Mouse (Mus musculus) forebrain, embryonic 14.5 days (tissue): ENCODE measurements around the gene Gpha2. TPM values are rescaled to one million over a fixed set of nuclear protein-coding genes. Genes with fewer than 3 reads are reported as not detected.

ENCODE experiments used
- ATAC-seq: fragments of 200-750 bp; cut with Nextera tagmentation; 2 replicates; pipeline ENCODE4 v1.8.0; 2017; ENCODE audit warnings: mild to moderate bottlenecking, moderate library complexity
- DNase-seq: peaks from one replicate; pipeline ENCODE4 v3.0.0-alpha.2; 2015; ENCODE audit warnings: low spot score
- H3K27ac ChIP-seq: fragments of 300-500 bp; sonication (generic); 2 replicates; pipeline ENCODE4 v1.5.1; 2014; ENCODE audit warnings: low read depth, mild to moderate bottlenecking, control low read depth, low read length, moderate library complexity
- H3K27me3 ChIP-seq: fragments of 300-500 bp; sonication (generic); replicated peaks from 2 replicates; pipeline ENCODE4 v1.6.1; 2014; ENCODE audit warnings: low read length, control low read depth, mixed read lengths; ENCODE audit not compliant: control insufficient read depth, insufficient read depth
- H3K36me3 ChIP-seq: fragments of 300-500 bp; sonication (generic); 2 replicates; pipeline ENCODE4 v1.6.1; 2014; ENCODE audit warnings: low read length, control low read depth; ENCODE audit not compliant: control insufficient read depth, insufficient read depth
- H3K4me1 ChIP-seq: fragments of 300-500 bp; sonication (generic); 2 replicates; pipeline ENCODE4 v1.6.1; 2014; ENCODE audit warnings: antibody characterized with exemption, low read length, control low read depth; ENCODE audit not compliant: control insufficient read depth, insufficient read depth
- H3K4me2 ChIP-seq: fragments of 300-500 bp; sonication (generic); 2 replicates; pipeline ENCODE4 v1.6.1; 2014; ENCODE audit warnings: mild to moderate bottlenecking, control low read depth, low read length
- H3K4me3 ChIP-seq: fragments of 300-500 bp; sonication (generic); 2 replicates; pipeline ENCODE4 v1.5.1; 2014; ENCODE audit warnings: low read depth, low read length, control low read depth
- H3K9ac ChIP-seq: fragments of 300-500 bp; sonication (generic); 2 replicates; pipeline ENCODE4 v1.6.1; 2014; ENCODE audit warnings: mild to moderate bottlenecking, low read length, control low read depth, moderate library complexity
- H3K9me3 ChIP-seq: fragments of 300-500 bp; sonication (generic); replicated peaks from 2 replicates; pipeline ENCODE4 v1.6.1; 2016; ENCODE audit warnings: low read length, control low read depth, mixed read lengths; ENCODE audit not compliant: control insufficient read depth
- WGBS: fragments of 180-500 bp; shearing (Covaris S2); extraction: QIAGEN DNeasy Blood & Tissue Kit; methylation state at CpG from one replicate; pipeline ENCODE4 v1.1.7; 2014; 5-methylcytosine and 5-hydroxymethylcytosine counted together
- polyA plus RNA-seq: library from polyadenylated mRNA; unstranded; fragments of >200 nt; fragmentation: Nextera tagmentation; extraction: Ambion mirVana; gene quantifications from 2 replicates; pipeline ENCODE4 v1.2.1, GENCODE M21; 2014

Gpha2 gene
- polyA plus RNA-seq, 1 experiment from 2014 or later: not detected

DNA sequence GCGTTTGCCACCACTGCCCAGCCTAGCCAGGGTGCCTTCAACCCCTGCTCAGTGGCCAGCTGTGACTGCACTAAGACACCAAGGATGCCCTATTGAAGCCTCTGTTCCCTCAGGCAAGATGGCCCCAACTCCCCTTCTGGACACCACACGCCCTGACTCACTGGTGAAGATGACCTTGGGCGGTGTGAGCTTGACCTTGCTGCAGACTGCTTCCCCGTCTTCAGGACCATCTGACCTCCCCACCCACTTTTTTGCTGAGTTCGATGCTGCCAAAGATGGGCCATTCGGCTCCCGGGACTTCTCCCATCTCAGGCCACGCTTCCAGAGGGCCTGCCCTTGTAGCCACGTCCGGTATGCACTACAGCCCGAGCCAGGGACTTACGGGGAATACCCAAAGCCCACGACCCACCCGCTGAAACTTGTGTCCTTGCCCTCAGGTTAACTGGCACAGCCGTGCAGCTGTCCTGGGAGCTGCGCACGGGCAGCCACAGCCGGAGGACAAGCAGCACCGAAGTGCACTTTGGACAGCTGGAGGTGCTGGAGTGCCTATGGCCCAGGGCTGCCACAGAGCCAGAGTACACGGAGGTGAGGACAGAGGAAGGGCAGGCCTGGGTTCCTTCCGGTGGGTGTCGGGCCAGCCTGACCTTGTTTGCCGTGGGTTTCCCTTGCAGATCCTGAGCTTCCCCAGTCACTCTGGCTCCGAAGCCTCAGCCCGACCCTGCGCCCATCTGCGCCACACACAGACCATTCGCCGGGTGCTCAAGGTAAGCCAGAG lies 21.5 kb downstream of the Gpha2 start:
- Histone ChIP-seq H3K36me3 (peaks cover 56% of the 10 kb centered on the region), H3K27me3 (no peaks in the 10 kb centered on the region), H3K9me3 (no peaks in the 10 kb centered on the region), H3K4me1 (peaks cover under 1% of the 10 kb centered on the region), H3K27ac (no peak overlapping the region), H3K4me3 (no peak overlapping the region), H3K4me2 (no peak overlapping the region), H3K9ac (no peak overlapping the region)
- ATAC-seq (no peak), DNase-seq (no peak)
- WGBS: 94% methylated on average over 29 of the region's 29 CpGs

GRCm38 (mm10) chr19:6253021-6253420 lies 26.8 kb downstream of the Gpha2 start:
- H3K4me1 ChIP-seq: no peaks in the 10 kb centered on the region
- DNase-seq (no peak), ATAC-seq (no peak)
- no peak overlapping the region for H3K9ac ChIP-seq
- H3K27me3 ChIP-seq: no peaks in the 10 kb centered on the region
- no peak overlapping the region for H3K27ac ChIP-seq
- no peaks in the 10 kb centered on the region for H3K9me3 ChIP-seq
- 91% methylated on average over 4 of the region's 4 CpGs for WGBS
- no peak overlapping the region for H3K4me3 ChIP-seq
- H3K36me3 ChIP-seq: peaks cover 87% of the 10 kb centered on the region
- no peak overlapping the region for H3K4me2 ChIP-seq

GRCm38 (mm10) chr19:6260428-6260827 lies 34.2 kb downstream of the Gpha2 start:
- H3K4me3 ChIP-seq: no peak overlapping the region
- no peaks in the 10 kb centered on the region for H3K27me3 ChIP-seq
- H3K9me3 ChIP-seq: no peaks in the 10 kb centered on the region
- H3K36me3 ChIP-seq: peaks cover 70% of the 10 kb centered on the region
- no peak for ATAC-seq
- no peak overlapping the region for H3K9ac ChIP-seq
- H3K4me2 ChIP-seq: no peak overlapping the region
- 69% methylated on average over 2 of the region's 2 CpGs for WGBS
- no peaks in the 10 kb centered on the region for H3K4me1 ChIP-seq
- no peak overlapping the region for H3K27ac ChIP-seq
- DNase-seq: peak; percentile 35

DNA sequence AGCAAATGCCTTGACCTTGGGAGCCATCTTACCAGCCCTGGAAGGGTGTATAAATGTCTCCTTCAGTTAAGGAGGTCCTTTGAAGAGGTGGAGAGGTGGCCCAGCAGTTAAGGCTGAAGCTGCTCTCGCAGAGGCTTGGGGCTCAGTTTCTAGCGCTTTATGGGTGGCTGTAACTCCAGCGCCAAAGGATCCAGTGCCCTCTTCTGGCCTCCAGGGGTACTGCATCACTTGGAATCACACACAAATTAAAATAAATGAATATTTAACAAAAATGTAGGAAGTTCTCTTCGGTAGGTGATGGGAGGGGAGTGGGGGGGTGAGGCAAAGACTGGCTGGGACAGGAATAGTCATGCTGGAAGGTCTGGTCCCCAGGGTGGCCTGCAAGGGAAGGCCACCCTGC lies 34.8 kb downstream of the Gpha2 start:
- H3K9ac ChIP-seq: no peak overlapping the region
- no peaks in the 10 kb centered on the region for H3K27me3 ChIP-seq
- H3K4me2 ChIP-seq: no peak overlapping the region
- 76% methylated on average over 4 of the region's 4 CpGs for WGBS
- peaks cover 65% of the 10 kb centered on the region for H3K36me3 ChIP-seq
- no peak overlapping the region for H3K4me3 ChIP-seq
- no peaks in the 10 kb centered on the region for H3K9me3 ChIP-seq
- DNase-seq: no peak
- no peak for ATAC-seq
- H3K4me1 ChIP-seq: no peaks in the 10 kb centered on the region
- H3K27ac ChIP-seq: no peak overlapping the region

DNA sequence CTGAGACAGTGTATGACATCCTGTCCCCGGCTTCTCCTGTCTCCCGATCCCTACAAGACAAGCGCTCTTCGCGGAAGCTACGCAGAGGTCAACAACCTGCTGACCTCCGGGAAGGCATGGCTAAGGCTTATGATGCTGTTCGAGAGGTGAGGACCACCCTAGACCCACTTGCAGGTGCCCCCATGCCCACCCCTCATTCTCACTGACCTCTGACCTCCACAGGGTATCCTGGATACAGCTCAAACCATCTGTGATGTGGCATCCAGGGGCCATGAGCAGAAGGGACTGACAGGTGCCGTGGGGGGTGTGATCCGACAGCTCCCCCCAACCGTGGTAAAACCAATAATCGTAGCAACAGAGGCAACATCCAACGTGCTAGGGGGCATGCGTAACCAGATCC lies 35.2 kb downstream of the Gpha2 start:
- Histone ChIP-seq H3K27me3 (no peaks in the 10 kb centered on the region), H3K27ac (no peak overlapping the region), H3K4me2 (no peak overlapping the region), H3K9ac (no peak overlapping the region), H3K36me3 (peaks cover 60% of the 10 kb centered on the region), H3K4me1 (no peaks in the 10 kb centered on the region), H3K9me3 (no peaks in the 10 kb centered on the region), H3K4me3 (no peak overlapping the region)
- WGBS: 96% methylated on average over 14 of the region's 14 CpGs
- ATAC-seq (no peak), DNase-seq (no peak)

- peaks cover 52% of the 10 kb centered on the region for H3K36me3 ChIP-seq
- no peak overlapping the region for H3K9ac ChIP-seq
- H3K4me2 ChIP-seq: no peak overlapping the region
- H3K27ac ChIP-seq: no peak overlapping the region
- H3K4me3 ChIP-seq: no peak overlapping the region
- DNase-seq (peak; percentile 56), ATAC-seq (no peak)
- no peaks in the 10 kb centered on the region for H3K9me3 ChIP-seq
- 49% methylated on average over 7 of the region's 7 CpGs for WGBS
- no peaks in the 10 kb centered on the region for H3K27me3 ChIP-seq
- H3K4me1 ChIP-seq: no peaks in the 10 kb centered on the region
These were observed 36.0 kb downstream of the Gpha2 start for GRCm38 (mm10) chr19:6262222-6262621.

- H3K4me2 ChIP-seq: no peak overlapping the region
- no peaks in the 10 kb centered on the region for H3K4me1 ChIP-seq
- peaks cover 45% of the 10 kb centered on the region for H3K36me3 ChIP-seq
- DNase-seq: no peak
- H3K27me3 ChIP-seq: no peaks in the 10 kb centered on the region
- H3K27ac ChIP-seq: no peak overlapping the region
- H3K9me3 ChIP-seq: no peaks in the 10 kb centered on the region
- no peak overlapping the region for H3K4me3 ChIP-seq
- no peak for ATAC-seq
- no peak overlapping the region for H3K9ac ChIP-seq
- WGBS: 90% methylated on average over 8 of the region's 8 CpGs
These were observed 36.8 kb downstream of the Gpha2 start for GRCm38 (mm10) chr19:6262839-6263433.

DNA sequence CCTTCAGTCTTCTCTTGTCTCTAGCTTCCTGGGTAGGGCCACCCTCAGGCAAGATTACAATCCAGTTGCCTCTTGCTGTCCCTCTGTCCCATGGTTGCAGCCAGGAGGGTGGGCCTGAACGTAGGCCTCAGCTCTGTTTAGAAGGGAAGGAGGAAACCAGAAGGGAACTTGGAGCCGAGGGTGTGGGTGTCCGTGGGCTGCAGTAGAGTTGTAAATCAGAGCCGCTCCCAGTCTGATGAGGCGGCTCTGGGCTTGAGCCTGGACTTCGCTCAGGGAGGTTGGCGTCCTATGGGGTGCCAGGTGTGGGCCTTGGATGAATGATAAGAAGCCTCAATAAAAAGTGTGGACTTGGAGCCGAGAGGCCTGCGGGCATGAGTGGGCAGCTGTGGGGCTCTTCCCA lies 38.0 kb downstream of the Gpha2 start:
- no peak for ATAC-seq
- Histone ChIP-seq H3K27ac (no peak overlapping the region), H3K9me3 (no peaks in the 10 kb centered on the region), H3K9ac (no peak overlapping the region), H3K4me2 (no peak overlapping the region), H3K4me3 (no peak overlapping the region), H3K27me3 (no peaks in the 10 kb centered on the region), H3K36me3 (peaks cover 32% of the 10 kb centered on the region), H3K4me1 (no peaks in the 10 kb centered on the region)
- DNase-seq: no peak
- WGBS: 82% methylated on average over 9 of the region's 9 CpGs

DNA sequence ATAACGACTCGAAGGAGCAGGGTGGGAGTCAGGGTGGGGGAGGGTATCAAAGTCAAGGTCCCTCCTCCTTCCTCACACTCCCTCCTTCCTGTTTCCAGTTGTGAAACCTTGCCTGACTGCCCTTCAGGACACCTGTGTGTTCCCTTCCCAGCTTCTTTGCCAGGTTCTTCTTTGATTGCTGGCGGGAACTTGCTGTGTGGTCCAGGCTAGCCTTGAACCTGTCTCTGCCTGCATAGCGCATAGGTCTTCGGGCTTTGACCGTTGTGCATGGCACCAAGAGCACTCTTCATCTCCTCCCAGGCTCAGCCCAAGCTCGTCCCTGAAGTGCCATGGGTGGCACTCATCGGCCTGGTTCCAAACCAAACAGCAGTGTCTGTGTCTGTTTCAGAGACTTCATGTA lies 38.8 kb downstream of the Gpha2 start:
- Histone ChIP-seq H3K27ac (no peak overlapping the region), H3K4me3 (no peak overlapping the region), H3K36me3 (peaks cover 28% of the 10 kb centered on the region), H3K9ac (no peak overlapping the region), H3K9me3 (no peaks in the 10 kb centered on the region), H3K27me3 (no peaks in the 10 kb centered on the region), H3K4me2 (no peak overlapping the region), H3K4me1 (no peaks in the 10 kb centered on the region)
- DNase-seq (no peak), ATAC-seq (no peak)
- WGBS: 91% methylated on average over 8 of the region's 8 CpGs
